Mouse (Mus musculus): ENCODE results near the gene Gpr179.

The Gpr179 gene

DNA sequence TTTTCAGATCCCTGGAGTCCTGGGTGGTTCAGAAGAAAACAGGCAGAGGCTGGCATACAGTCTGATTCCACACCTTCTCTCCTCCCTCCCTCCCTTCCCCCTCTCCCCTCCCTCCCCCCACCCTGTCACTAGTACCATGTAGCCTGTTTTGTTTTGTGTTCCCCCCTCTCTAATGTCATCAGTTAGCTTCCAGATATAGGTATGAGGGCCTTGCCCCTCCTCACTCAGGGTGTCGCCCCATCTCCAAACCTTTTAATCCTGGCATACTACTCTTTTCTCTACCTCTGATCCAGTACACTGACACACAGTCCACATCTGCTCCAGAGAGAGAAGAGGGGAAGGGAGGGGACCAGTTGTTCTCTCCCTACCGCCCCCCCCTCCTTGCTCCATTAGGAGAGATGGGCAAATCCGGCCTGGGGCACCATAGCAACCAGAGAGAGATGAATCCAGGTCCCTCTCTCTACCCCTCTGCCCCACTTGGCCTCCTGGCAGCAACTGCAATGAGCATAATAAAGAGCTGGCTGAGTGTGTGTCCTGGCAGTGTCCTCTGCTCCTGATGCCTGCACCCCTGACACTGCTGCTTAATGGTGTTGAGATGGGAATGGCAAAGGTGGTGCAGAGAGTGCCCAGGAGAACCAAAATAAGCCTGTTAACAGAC is at the start of gene Gpr179:
Gpr179 (minus strand) TSS at position 51 of the 658 bp plus-strand sequence.
- DNase-seq (ENCODE audit: low read depth, low spot score): no peak

DNA sequence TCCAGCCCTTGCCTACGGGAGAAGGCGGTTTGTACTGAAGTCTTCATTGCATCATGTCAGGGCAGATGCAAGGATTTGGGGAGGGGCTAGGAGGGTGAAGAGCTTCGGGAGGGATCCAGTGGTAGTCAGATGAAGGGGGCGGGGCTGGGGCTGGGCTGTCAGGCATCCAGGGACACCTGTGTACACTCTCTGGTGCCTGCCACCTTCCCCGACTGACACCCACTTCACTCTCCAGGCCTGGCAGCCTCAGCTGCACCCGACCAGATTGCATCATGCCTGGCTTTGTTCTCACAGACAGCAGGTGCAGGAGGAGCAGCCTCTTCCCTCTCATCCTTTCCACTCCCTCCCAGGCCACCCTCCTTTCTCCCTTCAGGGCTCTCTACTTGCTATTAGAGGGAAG is 49.2 kb upstream of the Gpr179 start:
- DNase-seq (ENCODE audit: low read depth, low spot score): peak; percentile 56

DNA sequence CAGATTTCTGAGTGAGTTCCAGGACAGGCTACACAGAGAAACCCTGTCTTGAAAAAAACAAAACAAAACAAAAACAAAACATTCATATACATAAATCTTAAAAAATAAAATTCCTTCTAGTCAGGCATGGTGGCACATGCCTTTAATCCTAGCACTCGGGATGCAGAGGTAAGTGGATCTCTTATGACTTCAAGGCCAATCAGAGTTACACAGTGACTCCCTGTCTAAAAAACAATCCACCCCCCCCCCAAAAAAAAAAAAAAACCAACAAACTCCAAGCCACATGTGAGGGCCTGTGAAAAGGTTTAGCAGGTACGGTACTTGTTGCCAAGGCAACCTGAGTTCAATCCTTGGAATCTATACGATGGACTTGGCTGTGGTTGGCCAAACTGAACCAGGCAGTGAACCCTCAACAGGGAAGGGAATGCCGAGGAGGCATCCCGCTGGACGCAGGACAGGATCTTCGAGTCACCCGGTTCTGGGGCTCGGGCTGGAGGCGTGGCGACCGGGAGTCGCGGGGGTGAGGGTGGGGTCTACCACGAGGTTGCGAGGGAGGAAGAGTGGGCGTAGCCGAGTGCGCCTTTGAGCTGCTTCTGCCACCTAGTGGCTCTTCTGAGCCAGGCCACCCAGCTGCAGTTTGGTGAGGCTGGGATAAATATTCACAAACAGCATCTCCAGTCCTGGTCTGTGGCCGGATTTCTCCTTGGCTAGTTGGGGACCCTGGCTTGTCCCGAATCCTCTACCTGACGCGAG is 48.3 kb upstream of the Gpr179 start:
- DNase-seq (ENCODE audit: low read depth, low spot score): peak; percentile 90

DNA sequence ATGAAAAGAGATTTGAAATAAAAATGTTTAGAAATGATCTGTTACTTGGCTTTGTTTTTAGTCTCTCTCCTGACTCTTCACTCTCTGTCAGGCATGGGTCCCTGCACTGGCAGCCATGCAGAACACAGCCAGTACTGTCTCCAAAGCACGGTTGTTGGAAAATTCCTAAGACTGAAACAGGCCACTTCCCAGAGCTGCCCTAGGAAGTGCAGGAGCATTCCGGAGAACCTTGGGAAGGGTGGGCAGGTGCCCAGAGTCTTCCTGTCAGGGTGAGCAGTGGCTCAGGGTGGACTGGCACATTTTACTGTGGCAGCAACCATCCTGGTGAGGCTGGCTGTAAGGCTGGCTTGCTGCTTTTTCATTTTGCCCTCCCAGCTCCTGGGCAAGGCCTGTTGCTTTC is 46.6 kb upstream of the Gpr179 start:
- DNase-seq (ENCODE audit: low read depth, low spot score): no peak

DNA sequence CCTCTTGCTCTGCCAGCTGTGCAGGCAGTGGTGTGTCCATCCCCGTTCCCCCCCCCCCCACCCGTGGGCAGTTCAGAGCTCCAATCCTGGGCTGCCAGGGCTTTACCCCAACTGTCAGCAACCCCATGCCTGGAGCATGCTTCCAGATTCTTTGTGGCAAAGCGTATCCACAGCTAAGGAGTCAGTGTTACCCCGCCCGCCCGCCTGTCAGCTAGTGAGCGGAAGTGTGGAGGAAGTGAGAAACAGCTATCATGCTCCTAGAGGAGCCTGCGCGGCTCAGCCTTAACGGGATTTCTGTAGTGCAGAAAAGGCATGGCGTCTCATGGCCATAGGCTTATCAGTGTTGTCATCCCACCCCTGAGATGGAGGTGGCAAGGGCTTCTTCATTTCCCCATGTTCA is 42.3 kb upstream of the Gpr179 start:
- no peak for DNase-seq (ENCODE audit: low read depth, low spot score)

DNA sequence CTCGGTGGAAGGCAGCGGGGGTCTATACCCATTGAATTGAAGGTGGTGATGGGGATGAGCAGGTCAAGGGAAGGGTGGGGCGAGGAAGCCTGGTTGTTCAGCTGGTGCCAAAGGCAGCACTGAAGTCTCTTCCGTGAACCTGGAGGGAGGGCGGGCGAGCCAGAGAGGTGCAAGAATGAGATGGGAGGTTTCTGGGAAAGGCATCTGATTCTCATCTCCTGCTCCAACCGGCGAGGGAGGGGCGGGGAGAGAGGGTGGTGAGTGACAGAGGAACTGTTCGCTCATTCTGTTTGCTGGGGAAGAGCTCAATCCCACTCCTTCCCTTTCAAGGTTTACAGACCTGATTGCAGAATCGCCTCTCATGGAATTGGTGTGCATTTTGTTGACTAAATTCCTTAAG is 41.8 kb upstream of the Gpr179 start:
- DNase-seq (ENCODE audit: low read depth, low spot score): no peak

DNA sequence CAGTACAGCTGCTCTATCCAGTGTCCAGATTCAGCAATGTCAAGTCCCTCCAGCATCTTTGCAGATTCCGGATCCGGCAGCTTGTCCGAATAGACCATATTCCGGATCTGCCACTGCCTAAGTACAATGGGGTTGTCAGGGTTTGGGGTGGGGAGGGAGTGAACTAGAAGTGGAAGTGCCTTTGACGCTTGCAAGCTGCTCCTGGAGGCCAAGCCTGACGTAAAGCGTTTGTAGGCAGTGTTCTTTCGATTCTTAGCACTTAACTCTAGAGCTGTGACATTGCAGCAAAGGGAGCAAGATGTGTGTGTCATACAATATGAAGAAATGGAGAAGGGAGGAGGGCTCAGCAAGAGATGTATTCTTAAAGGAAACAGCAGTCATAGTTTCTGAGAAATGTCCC is 37.2 kb upstream of the Gpr179 start:
- DNase-seq (ENCODE audit: low read depth, low spot score): no peak

DNA sequence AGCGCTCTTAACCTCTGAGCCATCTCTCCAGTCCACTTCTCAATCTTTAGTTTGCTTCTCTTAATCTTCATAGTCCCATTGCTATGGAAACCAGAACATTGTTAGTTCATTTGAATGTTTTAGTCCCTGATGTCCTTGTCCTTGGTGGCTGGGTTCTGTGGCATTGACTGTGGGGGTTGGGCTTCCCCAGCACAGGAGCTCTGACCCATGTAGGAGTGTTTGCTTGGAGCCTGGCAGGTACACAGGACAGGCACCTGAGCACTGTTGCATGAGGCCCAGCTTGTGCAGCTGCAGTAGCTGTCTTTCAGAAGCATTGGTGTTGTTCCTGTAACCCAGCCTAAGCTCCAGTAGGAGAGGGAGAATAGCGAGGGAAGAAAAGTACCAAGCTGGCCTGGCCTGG is 35.9 kb upstream of the Gpr179 start:
- DNase-seq (ENCODE audit: low read depth, low spot score): no peak

DNA sequence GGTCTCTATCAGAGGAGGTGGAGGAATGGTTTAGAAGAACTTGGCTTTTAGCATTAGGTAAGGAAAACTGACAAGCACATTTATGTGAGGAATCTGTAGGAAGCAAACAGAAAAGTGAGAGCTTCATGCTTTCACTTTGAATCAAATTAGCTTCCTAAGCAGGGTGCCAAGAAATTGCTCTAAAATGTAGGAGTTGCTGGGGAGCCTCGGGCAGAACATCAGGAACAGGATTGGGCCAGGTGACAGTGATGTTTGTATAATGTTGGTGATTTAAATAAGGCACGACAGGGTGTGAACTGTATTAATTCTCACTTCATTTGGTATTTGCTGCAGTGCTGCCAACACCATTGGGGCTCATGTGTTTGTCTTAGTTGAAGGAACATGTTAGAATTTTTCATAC is 31.9 kb upstream of the Gpr179 start:
- DNase-seq (ENCODE audit: low read depth, low spot score): no peak

DNA sequence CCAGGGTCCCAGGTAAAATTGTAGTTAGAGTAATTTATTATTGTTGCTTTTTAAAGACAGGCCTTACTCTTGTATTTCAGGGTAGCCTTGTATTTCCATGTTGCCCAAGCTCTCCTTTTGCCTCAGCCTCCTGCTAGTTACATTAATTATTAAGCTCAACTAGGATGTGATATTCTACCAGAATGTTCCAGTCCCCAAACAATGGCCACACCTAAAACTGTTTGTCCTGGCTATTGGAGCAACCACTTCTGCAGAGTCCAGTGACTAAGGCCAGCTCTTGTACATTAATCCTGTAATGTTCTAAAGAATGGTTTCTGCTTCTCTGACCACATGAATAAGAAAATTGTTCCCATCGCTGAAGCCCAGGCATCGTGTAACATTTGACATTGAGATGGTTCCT is 31.1 kb upstream of the Gpr179 start:
- no peak for DNase-seq (ENCODE audit: low read depth, low spot score)

DNA sequence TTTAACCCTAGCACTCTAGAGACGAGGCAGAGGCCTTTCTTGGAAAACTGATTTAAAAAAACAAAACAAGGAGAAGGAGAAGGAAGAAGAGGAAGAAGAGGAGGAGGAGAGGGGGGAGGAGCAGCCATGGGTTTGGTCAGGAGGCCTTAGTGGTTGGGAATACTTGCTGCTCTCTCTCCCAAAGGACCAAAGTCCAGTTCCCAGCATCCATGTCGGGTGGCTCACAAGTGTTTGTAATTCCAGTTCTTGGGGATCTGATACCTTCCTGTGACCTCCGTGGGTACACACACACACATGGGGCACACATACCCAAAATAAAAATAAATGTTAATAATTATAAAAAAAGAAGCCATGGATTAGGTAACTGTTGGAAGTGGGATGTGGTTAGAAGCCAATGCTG is 28.2 kb upstream of the Gpr179 start:
- no peak for DNase-seq (ENCODE audit: low read depth, low spot score)

DNA sequence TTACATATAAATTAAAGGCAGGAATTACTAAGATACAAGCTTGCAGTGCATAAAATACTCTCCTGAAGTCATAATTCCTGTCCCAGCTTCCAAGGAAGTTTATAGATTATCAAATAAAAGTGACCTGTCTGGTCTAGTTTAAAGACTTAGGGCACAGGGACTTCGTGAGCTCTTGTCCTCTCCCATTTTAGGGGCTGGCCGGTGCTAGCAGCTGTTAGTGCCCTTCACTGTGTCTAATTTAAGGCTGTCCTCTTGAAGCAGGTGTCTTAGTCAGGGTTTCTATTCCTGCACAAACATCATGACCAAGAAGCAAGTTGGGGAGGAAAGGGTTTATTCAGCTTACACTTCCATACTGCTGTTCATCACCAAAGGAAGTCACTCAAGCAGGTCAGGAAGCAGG is 21.5 kb upstream of the Gpr179 start:
- no peak for DNase-seq (ENCODE audit: low read depth, low spot score)

DNA sequence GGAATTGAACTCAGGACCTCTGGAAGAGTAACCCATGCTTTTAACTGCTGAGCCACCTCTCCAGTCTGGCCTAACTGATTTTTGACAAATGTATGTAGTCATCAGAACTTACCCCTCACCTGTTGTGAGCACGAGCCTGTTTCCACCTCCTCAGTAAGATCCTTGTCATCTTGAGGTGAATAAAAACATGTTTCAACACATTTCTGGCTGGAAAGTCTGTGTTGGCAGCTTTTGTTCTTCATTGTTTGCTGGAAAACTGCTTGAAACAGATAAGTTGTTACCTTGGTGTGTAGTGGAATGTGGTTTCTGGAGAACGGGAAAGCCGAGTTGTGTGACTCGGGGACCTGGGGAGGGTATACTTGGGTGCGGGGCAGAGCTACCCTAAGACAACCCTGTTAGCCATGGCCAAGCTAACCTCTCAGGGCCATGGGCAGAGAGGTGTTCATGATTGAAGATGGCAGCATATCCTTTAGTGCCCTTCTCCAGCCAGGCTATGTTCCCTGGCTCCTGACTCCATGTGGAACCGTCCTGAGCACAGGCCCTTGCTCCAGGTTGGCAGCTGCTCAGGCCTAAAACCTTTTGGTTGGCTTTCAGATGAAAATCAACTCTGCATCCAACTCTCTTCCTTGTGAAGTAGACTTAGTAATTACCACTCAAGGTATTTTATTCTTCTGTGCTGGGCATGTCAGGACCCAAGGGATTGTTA is 20.4 kb upstream of the Gpr179 start:
- no peak for DNase-seq (ENCODE audit: low read depth, low spot score)

DNA sequence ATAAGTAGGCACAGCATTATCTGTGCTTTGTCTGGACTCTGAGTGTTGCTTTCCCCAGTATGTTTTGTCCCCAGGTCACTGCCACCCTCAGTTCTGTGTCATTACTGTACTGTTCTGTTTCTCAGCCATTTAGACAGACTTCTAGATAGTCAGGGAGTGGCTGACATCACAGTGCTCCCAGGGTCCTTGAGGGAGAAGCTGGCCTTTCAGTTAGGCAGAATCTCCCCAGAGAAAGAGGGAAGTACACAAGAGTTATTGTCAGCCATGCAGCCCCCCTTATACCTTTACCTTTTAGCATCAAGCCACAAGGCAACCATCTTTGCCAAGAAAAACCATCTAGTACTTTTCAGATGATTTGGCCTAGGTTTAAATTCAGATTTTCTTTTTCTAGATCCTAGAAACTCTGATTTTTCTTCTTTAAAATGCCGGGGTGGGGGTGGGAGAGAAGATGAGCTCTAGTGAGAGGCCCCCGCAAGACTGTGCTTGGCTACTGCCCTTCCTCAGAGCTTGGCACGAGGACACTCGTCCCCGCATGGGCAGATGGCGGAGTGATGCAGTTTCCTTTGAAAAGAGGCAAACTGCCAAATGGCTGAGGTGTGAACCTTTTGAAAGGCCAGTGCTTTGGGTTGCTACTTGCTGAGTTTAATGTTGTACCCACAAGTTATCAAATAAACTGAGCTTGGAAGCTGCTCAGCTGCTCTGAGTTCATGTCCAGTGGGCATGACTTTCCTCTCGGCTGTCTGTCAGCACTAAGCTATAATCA is 18.6 kb upstream of the Gpr179 start:
- DNase-seq (ENCODE audit: low read depth, low spot score): no peak

DNA sequence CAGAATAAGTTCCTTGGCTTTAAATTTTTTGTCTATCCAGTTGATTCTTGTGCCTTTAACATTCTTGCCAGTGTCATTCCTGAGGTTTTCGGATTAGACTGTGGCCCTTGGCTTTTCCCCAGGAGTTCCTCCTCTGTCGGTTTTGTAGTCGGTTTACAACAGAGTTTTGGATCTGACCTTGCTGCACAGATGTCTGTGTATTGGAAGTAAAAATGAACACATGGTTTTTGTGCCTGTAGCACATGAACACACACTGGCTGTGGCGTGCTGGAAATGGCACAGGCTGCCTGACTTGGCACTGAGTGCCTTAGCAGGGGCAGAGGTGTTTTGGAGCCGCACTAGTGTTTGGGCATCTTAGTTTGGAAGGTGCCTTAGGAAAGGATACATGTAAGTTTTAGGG is 16.6 kb upstream of the Gpr179 start:
- no peak for DNase-seq (ENCODE audit: low read depth, low spot score)

DNA sequence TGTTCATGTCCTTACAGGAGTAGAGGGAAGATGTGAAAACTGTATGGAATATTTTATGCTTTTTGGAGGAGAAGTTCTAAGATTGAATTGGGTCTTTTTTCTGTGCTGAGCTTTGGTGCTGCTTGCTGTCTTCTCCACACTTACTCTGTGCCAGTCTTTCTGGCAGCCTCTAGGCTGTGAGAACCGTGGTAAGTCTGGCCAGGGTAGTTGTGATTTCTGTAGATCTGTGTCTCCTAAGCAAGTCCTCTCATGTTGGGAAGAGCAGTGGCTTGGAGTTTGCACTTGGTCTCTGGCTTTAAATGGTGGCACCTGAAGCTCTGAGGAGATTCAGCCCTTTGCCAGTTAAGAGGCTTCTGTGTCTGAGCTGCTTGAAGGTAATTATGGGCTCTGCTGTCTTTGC is 13.7 kb upstream of the Gpr179 start:
- no peak for DNase-seq (ENCODE audit: low read depth, low spot score)

DNA sequence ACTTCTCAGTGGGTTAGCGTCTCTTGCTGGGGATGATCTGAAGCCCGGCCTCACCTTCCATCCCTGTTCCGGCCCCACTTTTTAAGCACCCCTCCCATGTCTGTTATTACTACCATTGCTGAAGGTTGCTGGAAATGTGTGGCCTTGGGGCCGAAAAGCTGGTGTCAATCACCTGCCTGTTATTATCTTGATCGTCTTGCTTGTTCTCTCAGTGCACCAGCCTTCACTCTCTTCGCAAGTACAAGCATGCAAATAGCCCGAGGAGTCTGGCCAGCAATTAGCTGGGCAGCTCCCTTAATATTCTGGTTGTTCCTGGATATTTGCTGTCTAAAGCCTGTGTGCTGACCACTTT is 11.7 kb upstream of the Gpr179 start:
- no peak for DNase-seq (ENCODE audit: low read depth, low spot score)

DNA sequence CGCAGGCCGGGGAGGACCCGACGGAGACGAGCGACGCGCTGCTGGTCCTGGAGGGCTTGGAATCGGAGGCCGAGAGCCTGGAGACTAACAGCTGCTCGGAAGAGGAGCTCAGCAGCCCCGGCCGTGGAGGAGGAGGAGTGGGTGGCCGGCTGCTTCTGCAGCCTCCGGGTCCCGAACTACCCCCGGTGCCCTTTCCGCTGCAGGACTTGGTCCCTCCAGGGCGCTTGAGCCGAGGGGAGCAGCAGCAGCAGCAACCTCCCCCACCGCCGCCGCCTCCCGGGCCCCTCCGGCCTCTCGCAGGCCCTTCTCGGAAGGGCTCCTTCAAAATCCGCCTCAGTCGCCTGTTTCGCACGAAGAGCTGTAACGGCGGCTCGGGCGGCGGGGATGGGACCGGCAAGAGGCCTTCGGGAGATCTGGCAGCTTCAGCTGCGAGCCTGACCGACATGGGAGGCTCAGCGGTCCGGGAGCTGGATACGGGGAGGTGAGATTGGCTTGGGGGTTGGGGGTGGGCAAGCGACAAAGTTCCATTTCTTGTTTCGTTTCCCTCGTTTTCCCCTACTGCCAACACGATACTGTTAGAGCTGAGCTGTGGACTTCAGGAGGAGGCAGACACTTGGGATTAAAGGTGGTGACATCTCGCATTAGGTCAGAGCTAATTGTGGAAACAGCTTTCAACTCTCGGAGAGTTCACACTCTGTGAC is 11.2 kb upstream of the Gpr179 start:
- DNase-seq (ENCODE audit: low read depth, low spot score): peak; percentile 45

DNA sequence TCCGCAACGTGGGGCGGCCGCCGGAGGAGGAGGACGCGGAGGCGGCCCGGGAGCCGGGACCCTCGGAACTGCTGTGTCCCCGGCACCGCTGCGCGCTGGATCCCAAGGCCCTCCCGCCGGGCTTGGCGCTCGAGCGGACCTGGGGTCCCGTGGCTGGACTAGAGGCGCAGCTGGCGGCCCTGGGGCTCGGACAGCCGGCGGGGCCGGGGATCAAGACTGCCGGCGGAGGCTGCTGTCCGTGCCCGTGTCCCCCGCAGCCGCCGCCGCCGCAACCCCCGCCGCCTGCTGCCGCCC is 10.7 kb upstream of the Gpr179 start:
- DNase-seq (ENCODE audit: low read depth, low spot score): no peak

DNA sequence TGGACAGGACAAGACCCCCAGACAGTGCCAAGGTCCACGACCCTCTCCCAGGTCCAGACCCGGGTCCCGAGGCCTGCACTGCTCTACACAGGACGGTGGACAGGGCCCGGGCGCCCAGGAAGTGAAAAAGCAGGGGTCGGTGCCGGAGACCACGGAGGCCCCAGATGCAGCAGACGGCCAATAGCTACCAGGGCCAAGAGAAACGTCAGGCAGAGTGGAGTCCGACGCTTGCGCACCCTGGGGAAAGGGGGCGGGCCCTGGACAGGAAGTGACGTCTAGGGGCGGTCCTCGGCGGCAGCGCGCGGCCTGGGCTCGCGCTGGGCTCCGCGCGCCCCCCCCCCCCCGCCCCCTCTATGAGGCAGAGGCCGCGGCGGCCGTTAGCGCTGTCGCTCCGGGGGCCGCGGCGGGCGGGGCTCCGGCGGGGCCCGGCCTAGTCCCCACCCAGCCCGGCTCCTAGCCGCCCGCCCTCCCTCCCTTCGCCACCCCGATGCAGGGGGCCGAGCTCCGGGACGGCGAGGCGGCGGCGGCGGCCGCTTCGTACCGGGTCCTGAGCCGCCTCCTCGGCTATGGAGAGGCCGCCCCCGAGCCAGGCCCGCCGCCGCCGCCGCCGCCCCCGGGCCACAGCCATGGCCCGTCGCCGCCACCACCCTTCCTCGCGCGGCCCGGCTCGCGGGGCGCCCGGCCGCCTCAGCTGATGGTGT is 10.2 kb upstream of the Gpr179 start, which contains the start of gene Socs7:
Socs7 (plus strand) TSS at position 604 of the 701 bp plus-strand sequence.
- DNase-seq (ENCODE audit: low read depth, low spot score): peak; percentile 87

DNA sequence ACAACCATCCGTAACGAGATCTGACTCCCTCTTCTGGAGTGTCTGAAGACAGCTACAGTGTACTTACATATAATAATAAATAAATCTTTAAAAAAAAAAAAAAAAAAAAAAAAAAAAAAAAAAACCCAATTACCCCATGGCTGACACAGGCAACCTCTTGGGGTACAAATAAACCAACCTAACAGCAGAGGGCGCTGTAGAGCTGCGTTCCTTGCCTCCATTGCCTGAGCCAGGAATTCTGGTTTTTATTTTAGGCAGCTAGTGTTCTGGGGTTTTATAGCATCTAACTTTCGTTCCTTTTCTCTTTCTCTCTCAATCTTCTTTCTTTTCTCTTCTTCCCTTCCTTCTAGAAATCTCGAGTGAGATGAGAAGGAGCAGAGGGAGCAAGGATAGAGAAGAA is 5.8 kb upstream of the Gpr179 start:
- DNase-seq (ENCODE audit: low read depth, low spot score): peak; percentile 94

Measured in 3T3-L1 (cell line).